Mouse (Mus musculus): ENCODE measurements around the gene Ofd1. TPM values are rescaled to one million over a fixed set of nuclear protein-coding genes. Genes with fewer than 3 reads are reported as not detected.

The Ofd1 gene
- polyA plus RNA-seq (2014; fragmentation: Illumina TruSeq; extraction: RNeasy Lipid Tissue Mini Kit (QIAGEN cat#74804); ENCODE audit: low read depth, low replicate concordance), result 9.3 TPM

GRCm38 (mm10) chrX:166440616-166441063, at the start of gene Ofd1:
Gene Ofd1 (minus strand): TSS chrX:166440704.

GRCm38 (mm10) chrX:166479365-166479983, 39.0 kb upstream of the Ofd1 start, which contains the start of gene Rab9:
Gene Rab9 (minus strand): TSS chrX:166479867.

GRCm38 (mm10) chrX:166440036-166440615, 378 bp downstream of the Ofd1 start, which contains the start of gene Trappc2:
Gene Trappc2 (plus strand): TSS chrX:166440574.

Other genes starting within 250 kb of the Ofd1 start
- 16.2 TPM for gene Gpm6b, start 201.8 kb downstream of the Ofd1 start, polyA plus RNA-seq (2014; fragmentation: Illumina TruSeq; extraction: RNeasy Lipid Tissue Mini Kit (QIAGEN cat#74804); ENCODE audit: low read depth, low replicate concordance)
- gene Trappc2, start 130 bp downstream of the Ofd1 start, polyA plus RNA-seq (2014; fragmentation: Illumina TruSeq; extraction: RNeasy Lipid Tissue Mini Kit (QIAGEN cat#74804); ENCODE audit: low read depth, low replicate concordance), result 17.1 TPM
- 39.7 TPM for gene Rab9, start 39.2 kb upstream of the Ofd1 start, polyA plus RNA-seq (2014; fragmentation: Illumina TruSeq; extraction: RNeasy Lipid Tissue Mini Kit (QIAGEN cat#74804); ENCODE audit: low read depth, low replicate concordance)
- 3.2 TPM for gene Tceanc, start 77.9 kb upstream of the Ofd1 start, polyA plus RNA-seq (2014; fragmentation: Illumina TruSeq; extraction: RNeasy Lipid Tissue Mini Kit (QIAGEN cat#74804); ENCODE audit: low read depth, low replicate concordance)
- gene Egfl6, start 145.0 kb upstream of the Ofd1 start, polyA plus RNA-seq (2014; fragmentation: Illumina TruSeq; extraction: RNeasy Lipid Tissue Mini Kit (QIAGEN cat#74804); ENCODE audit: low read depth, low replicate concordance), result 8.0 TPM